Mouse (Mus musculus): ENCODE data around the gene 4930407I10Rik. TPM values are rescaled to one million over a fixed set of nuclear protein-coding genes. Genes with fewer than 3 reads are reported as not detected.

4930407I10Rik gene
- 0.04 TPM in 1 of 2 replicates, not detected in the other for polyA plus RNA-seq (2014; fragmentation: Nextera tagmentation; extraction: Ambion mirVana)

GRCm38 (mm10) chr15:82058719-82059201 lies at the start of gene 4930407I10Rik:
Gene 4930407I10Rik (plus strand): TSS chr15:82059151.
- H3K9me3 ChIP-seq (ENCODE audit: control insufficient read depth, low read length) = no peaks in the 10 kb centered on the region
- H3K4me1 ChIP-seq (ENCODE audit: control insufficient read depth, insufficient read depth, low read length) = no peaks in the 10 kb centered on the region
- 86% methylated on average over 1 of the region's 1 CpGs for WGBS
- H3K36me3 ChIP-seq (ENCODE audit: control insufficient read depth, insufficient read depth, low read length) = no peaks in the 10 kb centered on the region
- ATAC-seq (ENCODE audit: low FRiP score, low TSS enrichment) = no peak
- H3K9ac ChIP-seq (replicated peaks; ENCODE audit: low read length) = no peak within 1 kb of the TSS
- H3K4me2 ChIP-seq (ENCODE audit: low read length) = no peak within 1 kb of the TSS
- no peak for DNase-seq
- H3K4me3 ChIP-seq (replicated peaks; ENCODE audit: low read depth, low read length) = no peak within 1 kb of the TSS
- H3K27ac ChIP-seq (replicated peaks; ENCODE audit: low read depth, low read length) = no peak within 1 kb of the TSS
- H3K27me3 ChIP-seq (ENCODE audit: control insufficient read depth, insufficient read depth, low read length) = no peaks in the 10 kb centered on the region

- H3K4me1 ChIP-seq (ENCODE audit: control insufficient read depth, insufficient read depth, low read length) = peaks cover 15% of the 10 kb centered on the region
- H3K27ac ChIP-seq (replicated peaks; ENCODE audit: low read depth, low read length) = no peak overlapping the region
- no peak overlapping the region for H3K9ac ChIP-seq (replicated peaks; ENCODE audit: low read length)
- H3K4me3 ChIP-seq (replicated peaks; ENCODE audit: low read depth, low read length) = no peak overlapping the region
- DNase-seq = no peak
- H3K9me3 ChIP-seq (ENCODE audit: control insufficient read depth, low read length) = no peaks in the 10 kb centered on the region
- H3K36me3 ChIP-seq (ENCODE audit: control insufficient read depth, insufficient read depth, low read length) = no peaks in the 10 kb centered on the region
- no peak for ATAC-seq (ENCODE audit: low FRiP score, low TSS enrichment)
- no peak overlapping the region for H3K4me2 ChIP-seq (ENCODE audit: low read length)
- WGBS = 92% methylated on average over 6 of the region's 6 CpGs
- no peaks in the 10 kb centered on the region for H3K27me3 ChIP-seq (ENCODE audit: control insufficient read depth, insufficient read depth, low read length)
These were observed 47.0 kb upstream of the 4930407I10Rik start for GRCm38 (mm10) chr15:82011947-82012346.

GRCm38 (mm10) chr15:82014745-82015391 lies 44.1 kb upstream of the 4930407I10Rik start:
- peaks cover 17% of the 10 kb centered on the region for H3K4me1 ChIP-seq (ENCODE audit: control insufficient read depth, insufficient read depth, low read length)
- ATAC-seq (ENCODE audit: low FRiP score, low TSS enrichment) (no peak), DNase-seq (no peak)
- no peaks in the 10 kb centered on the region for H3K27me3 ChIP-seq (ENCODE audit: control insufficient read depth, insufficient read depth, low read length)
- H3K9me3 ChIP-seq (ENCODE audit: control insufficient read depth, low read length) = no peaks in the 10 kb centered on the region
- H3K4me2 ChIP-seq (ENCODE audit: low read length) = peak overlapping the region; percentile 78
- H3K4me3 ChIP-seq (replicated peaks; ENCODE audit: low read depth, low read length) = peak overlapping the region; percentile 67
- H3K36me3 ChIP-seq (ENCODE audit: control insufficient read depth, insufficient read depth, low read length) = peaks cover 10% of the 10 kb centered on the region; the same call in 1 of the 2 replicates
- peak overlapping the region; percentile 72; the same call in 1 of the 2 replicates for H3K27ac ChIP-seq (replicated peaks; ENCODE audit: low read depth, low read length)
- H3K9ac ChIP-seq (replicated peaks; ENCODE audit: low read length) = peak overlapping the region; percentile 66
- 20% methylated on average over 9 of the region's 9 CpGs for WGBS

- Histone ChIP-seq H3K36me3 (ENCODE audit: control insufficient read depth, insufficient read depth, low read length) (peaks cover 12% of the 10 kb centered on the region; the same call in 1 of the 2 replicates), H3K27ac (replicated peaks; ENCODE audit: low read depth, low read length) (peak overlapping the region; percentile 72), H3K9me3 (ENCODE audit: control insufficient read depth, low read length) (no peaks in the 10 kb centered on the region), H3K27me3 (ENCODE audit: control insufficient read depth, insufficient read depth, low read length) (no peaks in the 10 kb centered on the region), H3K9ac (replicated peaks; ENCODE audit: low read length) (peak overlapping the region; percentile 66), H3K4me3 (replicated peaks; ENCODE audit: low read depth, low read length) (peak overlapping the region; percentile 67), H3K4me2 (ENCODE audit: low read length) (peak overlapping the region; percentile 78), H3K4me1 (ENCODE audit: control insufficient read depth, insufficient read depth, low read length) (peaks cover 17% of the 10 kb centered on the region)
- DNase-seq = peak; percentile 53
- under 1% methylated on average over 39 of the region's 39 CpGs for WGBS
- ATAC-seq (ENCODE audit: low FRiP score, low TSS enrichment) = no peak; the same call in none of the 2 replicates
These were observed 43.4 kb upstream of the 4930407I10Rik start for GRCm38 (mm10) chr15:82015392-82016100.

- peak; percentile 98 for ATAC-seq (ENCODE audit: low FRiP score, low TSS enrichment)
- Histone ChIP-seq H3K27me3 (ENCODE audit: control insufficient read depth, insufficient read depth, low read length) (no peaks in the 10 kb centered on the region), H3K4me1 (ENCODE audit: control insufficient read depth, insufficient read depth, low read length) (peaks cover 17% of the 10 kb centered on the region), H3K36me3 (ENCODE audit: control insufficient read depth, insufficient read depth, low read length) (peaks cover 12% of the 10 kb centered on the region; the same call in 1 of the 2 replicates), H3K4me2 (ENCODE audit: low read length) (peak overlapping the region; percentile 88), H3K27ac (replicated peaks; ENCODE audit: low read depth, low read length) (peak overlapping the region; percentile 78), H3K9ac (replicated peaks; ENCODE audit: low read length) (peak overlapping the region; percentile 66), H3K4me3 (replicated peaks; ENCODE audit: low read depth, low read length) (peak overlapping the region; percentile 67), H3K9me3 (ENCODE audit: control insufficient read depth, low read length) (no peaks in the 10 kb centered on the region)
- peak; percentile 99 for DNase-seq
- WGBS = under 1% methylated on average over 53 of the region's 53 CpGs
These were observed 42.7 kb upstream of the 4930407I10Rik start for GRCm38 (mm10) chr15:82016101-82016808.

GRCm38 (mm10) chr15:82016830-82017229 lies 42.1 kb upstream of the 4930407I10Rik start:
- ATAC-seq (ENCODE audit: low FRiP score, low TSS enrichment) (no peak), DNase-seq (no peak)
- Histone ChIP-seq H3K4me2 (ENCODE audit: low read length) (peak overlapping the region; percentile 88), H3K4me1 (ENCODE audit: control insufficient read depth, insufficient read depth, low read length) (peaks cover 17% of the 10 kb centered on the region), H3K9ac (replicated peaks; ENCODE audit: low read length) (peak overlapping the region; percentile 66), H3K27me3 (ENCODE audit: control insufficient read depth, insufficient read depth, low read length) (no peaks in the 10 kb centered on the region), H3K4me3 (replicated peaks; ENCODE audit: low read depth, low read length) (peak overlapping the region; percentile 67), H3K27ac (replicated peaks; ENCODE audit: low read depth, low read length) (peak overlapping the region; percentile 78), H3K36me3 (ENCODE audit: control insufficient read depth, insufficient read depth, low read length) (peaks cover 13% of the 10 kb centered on the region; the same call in 1 of the 2 replicates), H3K9me3 (ENCODE audit: control insufficient read depth, low read length) (no peaks in the 10 kb centered on the region)
- 26% methylated on average over 6 of the region's 6 CpGs for WGBS

- H3K36me3 ChIP-seq (ENCODE audit: control insufficient read depth, insufficient read depth, low read length) = peaks cover 17% of the 10 kb centered on the region
- H3K27ac ChIP-seq (replicated peaks; ENCODE audit: low read depth, low read length) = no peak overlapping the region
- ATAC-seq (ENCODE audit: low FRiP score, low TSS enrichment) = no peak
- H3K4me3 ChIP-seq (replicated peaks; ENCODE audit: low read depth, low read length) = no peak overlapping the region
- WGBS = 80% methylated on average over 4 of the region's 4 CpGs
- peaks cover 17% of the 10 kb centered on the region for H3K4me1 ChIP-seq (ENCODE audit: control insufficient read depth, insufficient read depth, low read length)
- DNase-seq = no peak
- H3K4me2 ChIP-seq (ENCODE audit: low read length) = no peak overlapping the region
- no peaks in the 10 kb centered on the region for H3K9me3 ChIP-seq (ENCODE audit: control insufficient read depth, low read length)
- no peak overlapping the region for H3K9ac ChIP-seq (replicated peaks; ENCODE audit: low read length)
- no peaks in the 10 kb centered on the region for H3K27me3 ChIP-seq (ENCODE audit: control insufficient read depth, insufficient read depth, low read length)
These were observed 41.5 kb upstream of the 4930407I10Rik start for GRCm38 (mm10) chr15:82017461-82017860.

GRCm38 (mm10) chr15:82019288-82019687 lies 39.7 kb upstream of the 4930407I10Rik start:
- no peak overlapping the region for H3K4me2 ChIP-seq (ENCODE audit: low read length)
- peaks cover 35% of the 10 kb centered on the region for H3K36me3 ChIP-seq (ENCODE audit: control insufficient read depth, insufficient read depth, low read length)
- H3K4me3 ChIP-seq (replicated peaks; ENCODE audit: low read depth, low read length) = no peak overlapping the region
- no peaks in the 10 kb centered on the region for H3K27me3 ChIP-seq (ENCODE audit: control insufficient read depth, insufficient read depth, low read length)
- DNase-seq (no peak), ATAC-seq (ENCODE audit: low FRiP score, low TSS enrichment) (no peak)
- no peak overlapping the region for H3K27ac ChIP-seq (replicated peaks; ENCODE audit: low read depth, low read length)
- no peaks in the 10 kb centered on the region for H3K9me3 ChIP-seq (ENCODE audit: control insufficient read depth, low read length)
- peaks cover 17% of the 10 kb centered on the region for H3K4me1 ChIP-seq (ENCODE audit: control insufficient read depth, insufficient read depth, low read length)
- WGBS = 76% methylated on average over 3 of the region's 3 CpGs
- no peak overlapping the region for H3K9ac ChIP-seq (replicated peaks; ENCODE audit: low read length)
